Mouse (Mus musculus): ENCODE results near the gene Twnk. TPM values are rescaled to one million over a fixed set of nuclear protein-coding genes. Genes with fewer than 3 reads are reported as not detected.

The Twnk gene
- polyA plus RNA-seq, 1 experiment from 2014 or later, result 39.2 TPM

DNA sequence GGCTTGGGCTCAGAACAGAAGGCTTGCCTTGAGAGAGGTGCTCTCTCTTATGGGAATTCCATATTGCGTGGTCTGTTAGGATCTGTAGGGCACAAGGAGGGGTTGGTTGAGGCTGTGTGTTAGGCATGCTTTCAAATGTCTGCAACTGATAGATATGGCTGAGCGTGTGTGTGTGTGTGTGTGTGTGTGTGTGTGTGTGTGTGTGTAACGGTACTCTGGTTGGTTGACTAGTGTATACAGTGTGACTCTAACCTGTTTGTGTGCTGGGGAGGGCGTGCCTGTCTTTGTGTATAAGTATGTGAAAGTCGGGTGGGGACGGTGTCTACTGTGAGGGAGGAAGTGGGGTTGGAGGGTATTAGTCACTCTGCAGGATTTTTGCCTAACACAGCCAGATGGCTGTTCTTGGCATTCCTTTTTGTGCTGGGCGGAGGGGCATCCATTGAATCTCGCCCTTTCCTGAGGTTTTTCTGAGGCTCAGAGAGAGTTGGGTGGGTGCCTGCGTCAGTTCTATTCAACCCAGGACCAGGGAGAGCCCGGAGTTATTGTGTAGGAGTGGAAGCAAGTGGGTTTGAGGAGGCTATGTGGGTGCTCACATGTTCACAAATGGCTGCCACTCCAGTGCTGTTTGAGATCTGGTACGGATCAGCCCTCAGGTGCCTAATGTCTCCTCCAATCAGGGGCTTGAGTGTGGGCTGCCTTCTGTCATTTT lies 42.6 kb downstream of the Twnk start:
- no peak for DNase-seq (ENCODE audit: low spot score)
- H3K4me1 ChIP-seq, result peaks cover 31% of the 10 kb centered on the region
- H3K36me3 ChIP-seq, result peaks cover 10% of the 10 kb centered on the region; the same call in 1 of the 2 replicates
- no peaks in the 10 kb centered on the region for H3K9me3 ChIP-seq (replicated peaks)
- H3K27ac ChIP-seq, result peak overlapping the region; percentile 74
- WGBS, result 71% methylated on average over 11 of the region's 11 CpGs
- peak overlapping the region; percentile 55 for H3K4me3 ChIP-seq
- H3K27me3 ChIP-seq (ENCODE audit: low read depth, poor library complexity, severe bottlenecking), result peaks cover 64% of the 10 kb centered on the region

DNA sequence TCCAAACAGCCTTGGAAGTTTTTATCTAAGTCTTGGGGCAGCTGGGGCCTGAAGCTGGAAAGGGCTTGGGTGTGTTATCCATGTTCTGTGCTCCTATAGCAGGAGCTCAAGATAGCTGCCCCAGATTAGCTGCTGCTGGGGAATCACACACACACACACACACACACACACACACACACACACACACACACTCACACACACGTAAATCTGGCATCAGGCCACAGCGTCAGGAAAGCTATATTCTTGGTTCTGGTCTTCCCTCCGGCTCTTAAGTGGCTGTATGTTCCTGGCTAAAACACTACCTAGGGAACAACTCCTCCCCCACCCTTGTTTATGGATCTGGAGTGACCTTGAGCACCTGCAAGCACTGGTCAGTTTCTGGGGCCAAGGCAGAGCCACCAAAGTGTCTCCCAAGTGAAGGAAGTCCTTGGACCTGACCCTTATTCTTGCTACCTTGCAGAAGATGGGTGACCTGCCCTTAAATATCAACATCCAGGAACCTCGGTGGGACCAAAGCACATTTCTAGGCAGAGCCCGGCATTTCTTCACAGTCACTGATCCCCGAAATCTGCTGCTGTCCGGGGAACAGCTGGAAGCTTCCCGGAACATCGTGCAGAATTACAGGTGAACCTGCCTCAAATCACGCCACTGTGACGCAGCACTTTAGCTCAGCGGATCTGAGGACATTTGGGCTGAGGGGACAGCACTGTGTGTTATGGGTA lies 43.3 kb downstream of the Twnk start:
- WGBS, result 79% methylated on average over 12 of the region's 12 CpGs
- Histone ChIP-seq H3K27me3 (ENCODE audit: low read depth, poor library complexity, severe bottlenecking) (peaks cover 57% of the 10 kb centered on the region), H3K36me3 (peaks cover 17% of the 10 kb centered on the region; the same call in 1 of the 2 replicates), H3K4me3 (no peak overlapping the region), H3K9me3 (replicated peaks) (no peaks in the 10 kb centered on the region), H3K27ac (no peak overlapping the region), H3K4me1 (peaks cover 31% of the 10 kb centered on the region)
- DNase-seq (ENCODE audit: low spot score), result no peak

DNA sequence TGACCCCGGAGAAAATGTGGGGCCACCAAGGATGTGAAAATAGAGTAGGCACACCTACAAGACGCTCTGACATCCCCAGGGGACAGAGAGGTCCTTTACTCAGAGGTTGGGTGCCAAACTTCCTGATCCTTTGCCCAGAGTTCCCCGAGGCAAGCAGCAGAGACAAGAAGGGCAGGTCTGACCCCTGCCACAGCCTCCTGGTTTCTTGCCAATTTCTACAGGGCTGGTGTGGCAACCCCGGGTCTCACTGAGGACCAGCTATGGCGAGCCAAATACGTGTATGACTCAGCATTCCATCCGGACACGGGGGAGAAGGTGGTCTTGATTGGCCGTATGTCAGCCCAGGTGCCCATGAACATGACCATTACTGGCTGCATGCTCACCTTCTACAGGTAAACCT lies 44.1 kb downstream of the Twnk start:
- no peak overlapping the region for H3K4me3 ChIP-seq
- H3K27me3 ChIP-seq (ENCODE audit: low read depth, poor library complexity, severe bottlenecking), result peaks cover 49% of the 10 kb centered on the region
- H3K9me3 ChIP-seq (replicated peaks), result no peaks in the 10 kb centered on the region
- no peak overlapping the region for H3K27ac ChIP-seq
- peaks cover 17% of the 10 kb centered on the region; the same call in 1 of the 2 replicates for H3K36me3 ChIP-seq
- peaks cover 31% of the 10 kb centered on the region for H3K4me1 ChIP-seq
- DNase-seq (ENCODE audit: low spot score), result no peak
- 77% methylated on average over 9 of the region's 9 CpGs for WGBS

DNA sequence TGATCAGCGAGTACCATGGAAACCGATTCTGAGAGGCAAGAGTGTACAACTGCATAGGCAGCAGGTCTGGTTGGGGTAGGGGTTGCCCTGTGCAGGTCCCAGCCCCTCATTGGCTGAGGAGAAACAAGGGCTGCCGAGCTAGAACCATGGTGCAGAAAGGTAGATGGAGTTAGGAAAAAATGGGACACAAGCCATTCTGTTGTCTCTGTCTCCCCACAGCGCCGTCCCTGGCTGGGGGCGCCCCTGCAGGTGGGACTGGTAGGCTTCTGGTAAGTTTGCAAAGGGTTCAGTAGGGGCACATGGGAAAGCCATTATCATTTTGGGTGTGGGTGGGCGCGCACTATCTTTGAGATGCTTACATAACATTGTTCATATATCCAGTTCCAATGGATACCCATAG lies 48.0 kb downstream of the Twnk start:
- H3K4me3 ChIP-seq, result no peak overlapping the region
- H3K36me3 ChIP-seq, result peaks cover 19% of the 10 kb centered on the region; the same call in 1 of the 2 replicates
- no peaks in the 10 kb centered on the region for H3K9me3 ChIP-seq (replicated peaks)
- H3K4me1 ChIP-seq, result peaks cover 28% of the 10 kb centered on the region
- H3K27me3 ChIP-seq (ENCODE audit: low read depth, poor library complexity, severe bottlenecking), result peaks cover 21% of the 10 kb centered on the region; the same call in 1 of the 2 replicates
- H3K27ac ChIP-seq, result no peak overlapping the region
- no peak for DNase-seq (ENCODE audit: low spot score)
- WGBS, result 88% methylated on average over 8 of the region's 8 CpGs

DNA sequence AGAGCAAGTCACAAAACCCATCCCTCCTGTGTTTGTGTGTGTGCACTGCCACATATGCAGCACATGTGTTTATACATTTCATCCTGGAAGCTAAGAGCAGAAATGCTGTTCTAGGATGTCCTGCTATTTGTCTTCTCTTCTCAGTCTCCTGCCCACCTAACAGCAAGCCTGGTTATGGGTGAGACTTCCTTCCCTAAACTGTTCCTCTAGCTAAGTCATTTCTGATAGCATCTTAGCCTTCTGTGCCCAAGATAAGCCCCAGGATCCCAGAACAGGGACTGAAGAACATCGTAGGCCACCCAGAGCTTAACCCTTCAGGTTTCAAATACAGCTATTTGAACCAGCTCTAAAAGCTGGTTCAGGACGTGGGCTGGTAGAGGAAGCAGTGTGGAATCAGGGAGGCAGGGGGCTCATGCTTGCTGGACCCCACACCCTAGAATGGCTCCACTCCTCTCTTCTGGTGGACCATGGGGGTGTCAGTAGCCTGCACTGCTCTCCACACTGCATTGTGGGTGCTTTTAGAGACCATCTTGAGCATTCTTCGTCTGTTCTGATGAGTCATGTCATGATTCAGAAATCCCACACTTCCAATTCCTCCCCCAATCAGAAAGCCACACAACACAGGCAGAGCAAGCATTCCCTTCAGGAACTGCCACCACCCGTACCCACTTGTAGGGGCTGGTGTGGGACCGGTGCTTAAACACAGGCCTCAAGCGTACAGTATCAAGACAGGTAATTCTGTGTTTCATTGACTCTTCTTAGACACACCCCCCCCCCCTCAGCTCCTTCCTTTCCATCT lies 49.6 kb downstream of the Twnk start:
- Histone ChIP-seq H3K4me3 (no peak overlapping the region), H3K27ac (no peak overlapping the region), H3K27me3 (ENCODE audit: low read depth, poor library complexity, severe bottlenecking) (peaks cover 8% of the 10 kb centered on the region; the same call in 1 of the 2 replicates), H3K36me3 (peaks cover 19% of the 10 kb centered on the region; the same call in 1 of the 2 replicates), H3K9me3 (replicated peaks) (no peaks in the 10 kb centered on the region), H3K4me1 (peaks cover 25% of the 10 kb centered on the region)
- WGBS, result 86% methylated on average over 6 of the region's 6 CpGs
- no peak for DNase-seq (ENCODE audit: low spot score)

DNA sequence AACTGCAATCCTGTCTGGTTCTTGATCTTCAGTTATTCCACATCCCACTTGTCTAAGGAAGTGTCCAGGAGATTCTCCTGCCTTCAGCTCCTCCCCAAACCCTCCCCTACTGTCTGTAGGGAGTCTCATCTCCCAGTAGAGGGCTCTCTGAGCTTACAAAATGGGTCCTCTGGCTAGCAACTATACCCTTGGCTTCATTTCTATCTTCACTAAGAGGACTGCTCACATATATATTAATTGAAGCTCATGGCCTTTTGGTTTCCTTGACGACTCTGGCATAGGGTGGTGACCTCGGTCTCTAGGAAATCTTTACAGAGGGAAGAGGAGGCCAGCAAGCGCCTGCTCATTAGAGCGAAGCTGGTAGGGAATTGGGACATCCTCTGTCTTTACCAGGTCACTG lies 50.9 kb downstream of the Twnk start:
- H3K27ac ChIP-seq, result peak overlapping the region; percentile 95
- H3K9me3 ChIP-seq (replicated peaks), result no peaks in the 10 kb centered on the region
- peaks cover 19% of the 10 kb centered on the region; the same call in 1 of the 2 replicates for H3K36me3 ChIP-seq
- no peak for DNase-seq (ENCODE audit: low spot score)
- WGBS, result 55% methylated on average over 4 of the region's 4 CpGs
- no peaks in the 10 kb centered on the region for H3K27me3 ChIP-seq (ENCODE audit: low read depth, poor library complexity, severe bottlenecking)
- H3K4me3 ChIP-seq, result 0 out of 2 replicates have a peak overlapping the region, but pooled peaks have one; percentile 67
- H3K4me1 ChIP-seq, result peaks cover 25% of the 10 kb centered on the region

DNA sequence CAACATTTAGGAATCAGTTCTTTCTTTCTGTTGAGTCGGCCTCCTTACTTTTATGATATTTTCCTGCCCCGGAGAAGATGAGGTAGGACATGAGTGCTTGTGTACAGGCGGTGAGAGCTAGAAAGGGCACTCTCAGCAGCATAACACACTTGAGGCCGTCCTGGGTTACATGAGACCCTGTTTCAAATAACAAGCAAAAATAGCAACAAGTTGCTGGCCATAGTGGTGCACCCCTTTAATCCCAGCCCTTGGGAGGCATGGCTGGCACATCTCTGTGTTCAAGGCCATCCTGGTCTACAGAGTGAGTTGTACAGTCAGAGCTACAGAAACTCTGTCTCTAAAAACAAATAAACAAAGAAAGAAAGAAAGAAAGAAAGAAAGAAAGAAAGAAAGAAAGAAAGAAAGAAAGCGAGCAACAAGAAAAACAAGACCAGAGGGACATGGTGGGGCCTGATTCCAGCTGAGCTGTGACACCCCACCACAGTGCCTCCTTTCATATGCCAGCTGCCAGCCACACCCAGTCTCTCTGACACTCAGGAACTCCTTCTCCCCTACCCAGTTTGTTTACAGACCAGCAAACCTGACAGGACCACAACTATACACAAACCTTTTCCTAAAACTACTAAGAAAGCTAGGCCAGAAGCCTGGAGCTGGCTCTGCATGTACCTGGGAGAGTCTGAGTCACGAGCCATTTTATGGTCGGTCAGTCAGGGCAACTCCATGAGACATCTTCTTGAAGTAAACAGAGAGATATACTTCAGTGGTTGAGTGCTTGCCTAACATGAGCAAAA lies 51.6 kb downstream of the Twnk start:
- 80% methylated on average over 7 of the region's 7 CpGs for WGBS

DNA sequence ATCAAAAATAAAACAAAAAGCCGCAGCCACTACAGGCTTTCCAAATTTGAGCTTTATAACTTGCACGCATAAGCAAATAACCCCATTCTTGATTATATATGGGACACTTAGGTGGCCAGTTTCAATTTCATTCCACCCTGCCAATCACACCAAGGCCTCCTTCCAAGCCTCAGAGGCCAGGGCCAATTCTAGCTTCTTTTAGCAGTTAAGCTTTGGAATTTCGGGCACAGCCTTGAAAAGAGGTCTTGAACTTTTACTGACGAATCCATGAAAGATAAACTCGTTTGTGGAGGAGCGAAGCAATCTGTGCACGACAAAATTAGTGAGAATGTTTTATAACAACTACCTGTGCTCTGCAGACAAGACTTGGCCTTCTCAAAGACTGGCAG lies 52.3 kb downstream of the Twnk start:
- Histone ChIP-seq H3K27me3 (ENCODE audit: low read depth, poor library complexity, severe bottlenecking) (peaks cover 4% of the 10 kb centered on the region; the same call in 1 of the 2 replicates), H3K36me3 (peaks cover 11% of the 10 kb centered on the region; the same call in 1 of the 2 replicates), H3K27ac (peak overlapping the region; percentile 95), H3K9me3 (replicated peaks) (no peaks in the 10 kb centered on the region), H3K4me3 (peak overlapping the region; percentile 67), H3K4me1 (peaks cover 25% of the 10 kb centered on the region)
- WGBS, result 48% methylated on average over 7 of the region's 7 CpGs
- DNase-seq (ENCODE audit: low spot score), result no peak

More for the DNA sequence above, 51.6 kb downstream of the Twnk start:
- DNase-seq (ENCODE audit: low spot score), result no peak
- Histone ChIP-seq H3K27ac (peak overlapping the region; percentile 95), H3K9me3 (replicated peaks) (no peaks in the 10 kb centered on the region), H3K4me3 (peak overlapping the region; percentile 67), H3K36me3 (peaks cover 17% of the 10 kb centered on the region; the same call in 1 of the 2 replicates), H3K4me1 (peaks cover 25% of the 10 kb centered on the region), H3K27me3 (ENCODE audit: low read depth, poor library complexity, severe bottlenecking) (0 out of 2 replicates have a peak, but pooled peaks cover under 1% of the 10 kb centered on the region)

DNA sequence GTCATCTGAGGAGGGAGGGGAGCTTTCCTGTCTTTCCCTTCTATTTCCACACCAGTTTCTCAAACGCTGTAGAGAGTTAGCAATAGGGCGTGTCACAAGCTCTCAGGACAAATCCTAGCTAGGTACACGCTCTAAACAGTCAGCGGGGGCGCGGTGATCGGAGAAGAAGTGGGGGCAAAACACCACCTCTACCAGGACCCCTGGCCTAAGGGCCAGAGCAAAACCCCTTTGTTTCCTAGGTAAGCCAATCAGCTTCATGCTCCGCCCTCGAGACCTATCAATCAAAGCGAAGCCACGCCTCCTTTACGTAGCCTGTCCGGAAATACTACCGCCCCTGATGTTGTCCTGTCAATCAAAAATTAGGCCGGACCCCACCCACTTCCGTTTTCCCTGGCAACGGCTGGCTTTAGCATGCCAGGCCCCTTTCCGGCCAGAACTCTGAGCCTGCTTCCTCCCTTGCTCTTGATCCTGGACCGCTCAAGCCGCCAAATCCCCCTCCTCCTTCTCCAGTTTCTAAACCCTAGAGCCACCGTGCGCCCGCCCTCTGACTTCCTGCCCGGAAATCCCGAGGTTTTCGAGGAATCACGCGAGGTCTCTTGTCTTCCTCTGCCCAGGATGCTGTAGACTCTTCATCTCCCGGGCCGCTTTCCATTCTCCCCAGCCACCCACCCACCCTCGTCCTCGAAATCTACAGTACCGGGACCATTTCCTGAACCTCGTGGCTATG lies 52.8 kb downstream of the Twnk start:
- Histone ChIP-seq H3K9me3 (replicated peaks) (no peaks in the 10 kb centered on the region), H3K27me3 (ENCODE audit: low read depth, poor library complexity, severe bottlenecking) (peaks cover 4% of the 10 kb centered on the region; the same call in 1 of the 2 replicates)
- under 1% methylated on average over 34 of the region's 34 CpGs for WGBS

DNA sequence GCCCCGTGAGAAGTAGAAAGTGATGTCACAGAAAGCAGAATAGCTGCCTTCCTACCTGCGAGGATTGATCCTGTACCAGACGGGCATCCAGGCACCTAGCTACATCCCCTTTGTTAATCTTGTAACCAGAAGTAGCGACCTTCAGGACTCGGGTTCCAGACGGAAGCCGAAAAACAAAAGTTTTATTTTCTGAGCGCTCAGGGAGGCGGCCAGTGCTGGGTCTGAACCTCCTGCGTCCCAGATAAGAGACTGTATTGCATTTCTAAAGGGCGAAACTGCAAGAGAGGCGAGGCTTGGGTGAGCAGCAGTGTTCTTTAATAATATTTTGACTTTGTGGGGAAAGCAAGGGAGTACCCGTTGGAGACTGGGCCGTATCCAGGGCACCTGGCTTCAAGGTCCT lies 53.4 kb downstream of the Twnk start:
- H3K27me3 ChIP-seq (ENCODE audit: low read depth, poor library complexity, severe bottlenecking), result peaks cover 7% of the 10 kb centered on the region
- H3K9me3 ChIP-seq (replicated peaks), result no peaks in the 10 kb centered on the region
- H3K4me3 ChIP-seq, result peak overlapping the region; percentile 67
- peaks cover 25% of the 10 kb centered on the region for H3K4me1 ChIP-seq
- no peak for DNase-seq (ENCODE audit: low spot score)
- peak overlapping the region; percentile 95 for H3K27ac ChIP-seq
- 0 out of 2 replicates have a peak, but pooled peaks cover 2% of the 10 kb centered on the region for H3K36me3 ChIP-seq
- 2% methylated on average over 14 of the region's 14 CpGs for WGBS

More for the DNA sequence above, 52.8 kb downstream of the Twnk start:
- Histone ChIP-seq H3K36me3 (peaks cover 8% of the 10 kb centered on the region; the same call in 1 of the 2 replicates), H3K4me3 (peak overlapping the region; percentile 67), H3K4me1 (peaks cover 25% of the 10 kb centered on the region), H3K27ac (peak overlapping the region; percentile 95)
- DNase-seq (ENCODE audit: low spot score), result peak; percentile 96
